Mouse (Mus musculus) small intestine, adult 2 months (tissue): ENCODE data around the gene Gm20388. TPM values are rescaled to one million over a fixed set of nuclear protein-coding genes. Genes with fewer than 3 reads are reported as not detected.

Experiments used
- H3K27ac ChIP-seq: fragments of 200-500 bp; 2 replicates; pipeline ENCODE4 v1.5.1; 2012; ENCODE audit warnings: low read depth, low read length, control low read depth, inconsistent platforms; ENCODE audit not compliant: insufficient read depth
- H3K27me3 ChIP-seq: fragments of 200-500 bp; 2 replicates; pipeline ENCODE4 v1.6.1; 2012; ENCODE audit warnings: mild to moderate bottlenecking, moderate library complexity, low read length, inconsistent platforms; ENCODE audit not compliant: control insufficient read depth, insufficient read depth
- H3K36me3 ChIP-seq: fragments of 200-500 bp; 2 replicates; pipeline ENCODE4 v1.6.1; 2012; ENCODE audit warnings: mild to moderate bottlenecking, low read length, control low read depth, inconsistent platforms; ENCODE audit not compliant: control insufficient read depth, insufficient read depth
- H3K4me1 ChIP-seq: fragments of 200-500 bp; 2 replicates; pipeline ENCODE4 v1.6.1; 2012; ENCODE audit warnings: low read length, inconsistent platforms, mixed read lengths; ENCODE audit not compliant: control insufficient read depth, insufficient read depth, insufficient read length
- H3K4me3 ChIP-seq: fragments of 200-500 bp; 2 replicates; pipeline ENCODE4 v1.5.1; 2012; ENCODE audit warnings: low read depth, mild to moderate bottlenecking, control low read depth, inconsistent platforms, low read length, moderate library complexity
- CTCF ChIP-seq: fragments of 200-500 bp; IDR thresholded peaks from 2 replicates; pipeline ENCODE4 v1.5.1; 2012; ENCODE audit warnings: low read depth, mild to moderate bottlenecking, control low read depth, inconsistent platforms, low read length, moderate library complexity, mixed read lengths; ENCODE audit not compliant: insufficient replicate concordance, insufficient read length; ENCODE audit errors: extremely low read depth
- POLR2A ChIP-seq: fragments of 200-500 bp; IDR thresholded peaks from 2 replicates; pipeline ENCODE4 v1.6.1; 2012; ENCODE audit warnings: low read depth, mild to moderate bottlenecking, control low read depth, inconsistent platforms, low read length, moderate library complexity
- WGBS: fragments of 180-500 bp; shearing (Covaris S2); methylation state at CpG from one replicate; pipeline ENCODE4 v1.1.7; 2018; 5-methylcytosine and 5-hydroxymethylcytosine counted together
- polyA plus RNA-seq: library from polyadenylated mRNA; depleted of rRNA; stranded (reverse); fragments of >200 nt; gene quantifications from 2 replicates; pipeline ENCODE4 v1.2.3, GENCODE M21; 2012

The Gm20388 gene
- polyA plus RNA-seq, 1 experiment, result 37.3 TPM

- Histone ChIP-seq H3K4me3 (no peak overlapping the region), H3K27me3 (no peaks in the 10 kb centered on the region), H3K4me1 (no peaks in the 10 kb centered on the region), H3K36me3 (no peaks in the 10 kb centered on the region), H3K27ac (no peak overlapping the region)
- WGBS, result 38% methylated on average over 7 of the region's 7 CpGs
- no peak for TF ChIP-seq CTCF
Measured at GRCm38 (mm10) chr8:121762999-121763699, 1852.5 kb downstream of the Gm20388 start.

GRCm38 (mm10) chr8:121763700-121764013 lies 1853.0 kb downstream of the Gm20388 start:
- H3K4me1 ChIP-seq, result no peaks in the 10 kb centered on the region
- whole genome bisulfite sequencing, result 72% methylated on average over 9 of the region's 9 CpGs
- H3K36me3 ChIP-seq, result no peaks in the 10 kb centered on the region
- no peak overlapping the region for H3K4me3 ChIP-seq
- TF ChIP-seq POLR2A, result no peak
- no peak for TF ChIP-seq CTCF
- H3K27ac ChIP-seq, result no peak overlapping the region
- no peaks in the 10 kb centered on the region for H3K27me3 ChIP-seq

DNA sequence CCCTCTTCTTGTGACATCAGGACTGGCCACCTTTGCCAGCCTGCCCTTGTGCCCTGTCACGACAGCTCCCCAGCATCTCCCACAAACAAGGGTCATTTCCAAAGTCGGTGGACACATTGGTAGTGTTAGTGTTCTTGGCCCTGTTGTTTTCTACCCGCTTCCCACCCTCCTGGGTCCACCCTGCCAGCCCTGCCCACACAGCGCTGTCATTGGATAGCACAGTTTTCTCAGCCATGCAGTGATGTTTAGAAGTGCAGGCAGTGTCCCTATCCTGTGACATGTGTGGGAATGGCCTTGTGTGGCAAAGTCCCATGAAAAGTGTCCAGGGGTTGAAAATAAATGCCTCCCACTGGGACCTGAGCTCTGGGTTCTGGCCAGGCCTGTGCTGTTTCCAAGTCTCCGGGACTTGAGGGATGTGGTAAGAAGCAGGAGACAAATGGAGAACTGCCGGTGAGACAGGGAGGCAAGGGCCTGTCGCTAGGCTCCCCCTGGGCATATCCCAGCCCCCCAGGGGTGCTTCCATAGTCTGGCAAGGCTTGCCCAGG lies 1855.0 kb downstream of the Gm20388 start:
- TF ChIP-seq CTCF (no peak), POLR2A (no peak)
- H3K27me3 ChIP-seq, result no peaks in the 10 kb centered on the region
- 79% methylated on average over 7 of the region's 7 CpGs for WGBS
- H3K36me3 ChIP-seq, result no peaks in the 10 kb centered on the region
- H3K4me3 ChIP-seq, result no peak overlapping the region
- H3K27ac ChIP-seq, result no peak overlapping the region
- no peaks in the 10 kb centered on the region for H3K4me1 ChIP-seq

DNA sequence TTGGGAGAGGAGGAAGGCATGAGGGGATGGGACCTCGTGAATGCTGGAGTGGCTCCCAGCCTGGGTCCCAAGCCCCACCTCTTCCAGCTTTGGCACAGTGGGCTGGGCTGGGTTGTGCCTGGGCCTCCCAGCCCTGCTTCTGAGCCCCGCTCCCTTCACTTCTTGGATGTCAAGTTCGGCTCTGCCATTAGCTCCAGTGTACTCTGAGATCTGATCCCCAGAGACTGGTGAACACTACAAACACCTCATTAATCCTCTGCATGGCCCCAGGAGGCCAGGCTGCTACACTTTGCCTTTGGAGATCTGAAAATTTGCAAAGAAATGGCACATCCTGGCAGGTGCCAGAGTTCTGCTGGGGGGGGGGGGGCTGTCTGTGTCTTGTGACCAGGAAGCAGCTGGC lies 1858.5 kb downstream of the Gm20388 start:
- TF ChIP-seq POLR2A (no peak), CTCF (no peak)
- 45% methylated on average over 3 of the region's 3 CpGs for WGBS

DNA sequence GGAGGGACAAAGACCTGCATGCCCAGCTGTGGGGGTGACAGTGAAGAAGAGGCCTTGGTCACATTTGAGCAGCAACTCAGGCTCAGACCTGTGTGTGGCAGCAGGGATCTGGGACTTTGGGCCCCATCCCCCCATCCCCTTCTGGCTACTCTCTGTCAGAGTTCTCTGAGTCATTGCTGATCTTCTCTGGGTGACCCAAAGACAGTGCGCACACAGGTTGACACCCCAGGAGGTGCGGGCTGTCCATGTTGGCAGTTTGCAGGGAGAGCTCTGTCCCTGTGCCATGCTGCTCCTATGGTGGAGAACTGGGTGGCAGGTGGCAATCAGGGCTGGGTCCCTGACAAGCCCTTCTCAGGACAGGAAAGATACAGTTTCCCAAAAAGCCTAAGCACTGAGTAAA lies 1859.0 kb downstream of the Gm20388 start:
- H3K27ac ChIP-seq, result no peak overlapping the region
- H3K4me3 ChIP-seq, result no peak overlapping the region
- no peaks in the 10 kb centered on the region for H3K4me1 ChIP-seq
- no peaks in the 10 kb centered on the region for H3K27me3 ChIP-seq
- WGBS, result 89% methylated on average over 2 of the region's 2 CpGs
- H3K36me3 ChIP-seq, result no peaks in the 10 kb centered on the region
- TF ChIP-seq POLR2A (no peak), CTCF (no peak)

More for the DNA sequence above, 1858.5 kb downstream of the Gm20388 start:
- H3K27ac ChIP-seq, result no peak overlapping the region
- no peaks in the 10 kb centered on the region for H3K27me3 ChIP-seq
- H3K4me3 ChIP-seq, result no peak overlapping the region
- H3K36me3 ChIP-seq, result no peaks in the 10 kb centered on the region
- H3K4me1 ChIP-seq, result no peaks in the 10 kb centered on the region

DNA sequence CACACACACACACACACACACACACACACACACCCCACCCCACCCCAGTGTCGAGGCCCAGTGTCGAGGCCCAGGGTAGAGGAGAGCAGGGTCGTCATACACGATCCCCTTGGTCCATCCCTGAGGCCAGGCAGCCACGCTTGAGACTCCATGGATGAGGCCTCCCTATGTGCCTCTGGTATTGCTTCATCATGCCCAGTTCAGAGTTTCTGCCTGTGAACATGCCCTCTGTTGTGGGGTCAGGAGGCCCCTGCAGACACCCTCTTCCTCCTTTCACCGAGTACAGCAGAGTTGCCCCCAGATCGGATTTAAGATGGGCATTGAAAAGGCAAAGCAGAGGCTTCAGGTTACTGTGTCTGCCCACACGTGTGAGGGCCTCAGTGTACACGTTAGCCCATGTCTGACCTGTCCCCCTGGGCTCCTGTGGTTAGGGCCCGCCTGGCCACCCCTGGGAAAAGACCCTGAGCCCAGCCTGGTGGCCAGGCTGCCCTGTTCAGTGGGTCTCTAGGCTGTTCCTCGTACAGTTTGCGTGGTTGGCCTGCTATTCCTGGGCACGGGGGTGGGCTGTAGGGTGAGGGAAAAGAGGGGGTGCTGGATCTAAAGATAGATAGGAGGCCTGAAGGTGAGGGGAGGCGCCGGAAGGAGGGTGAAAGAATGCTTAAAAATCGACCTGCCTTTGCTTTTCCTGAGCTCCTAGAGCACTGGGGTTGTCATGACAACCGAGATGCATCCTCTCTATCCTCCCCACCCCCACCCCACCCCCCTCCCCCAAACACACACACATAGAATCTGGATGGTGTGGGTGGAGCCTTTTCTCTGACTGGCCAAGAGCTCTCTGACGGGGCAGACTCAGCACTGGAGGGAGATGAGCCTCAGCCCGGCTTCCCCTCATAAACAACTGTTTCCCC lies 1860.5 kb downstream of the Gm20388 start:
- H3K4me1 ChIP-seq, result no peaks in the 10 kb centered on the region
- WGBS, result 28% methylated on average over 19 of the region's 19 CpGs
- no peak overlapping the region for H3K4me3 ChIP-seq
- H3K27ac ChIP-seq, result no peak overlapping the region
- H3K27me3 ChIP-seq, result no peaks in the 10 kb centered on the region
- TF ChIP-seq CTCF, result no peak
- TF ChIP-seq POLR2A, result no peak
- H3K36me3 ChIP-seq, result no peaks in the 10 kb centered on the region

DNA sequence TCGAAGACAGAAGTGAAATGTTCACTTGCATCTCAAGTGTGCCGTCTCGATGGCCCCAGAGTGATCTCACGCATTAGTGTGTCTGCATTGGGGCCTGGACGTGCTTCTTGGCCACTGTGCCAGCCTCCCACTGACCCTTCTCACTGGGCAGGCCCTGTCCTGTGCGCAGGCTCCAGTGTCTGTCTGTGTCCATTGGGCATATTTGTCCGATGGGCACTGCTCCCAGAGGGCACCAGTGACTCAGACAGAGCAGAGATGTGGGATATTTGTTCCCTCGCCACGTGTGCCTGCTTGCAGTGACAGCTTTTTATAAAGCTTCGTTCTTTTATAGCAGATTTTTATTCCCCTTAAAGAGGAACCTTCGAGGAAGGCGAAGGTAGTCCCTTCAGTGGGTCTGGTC lies 1863.2 kb downstream of the Gm20388 start:
- 81% methylated on average over 12 of the region's 12 CpGs for WGBS
- no peak overlapping the region for H3K4me3 ChIP-seq
- H3K36me3 ChIP-seq, result no peaks in the 10 kb centered on the region
- H3K27me3 ChIP-seq, result no peaks in the 10 kb centered on the region
- H3K27ac ChIP-seq, result no peak overlapping the region
- TF ChIP-seq CTCF, result no peak
- TF ChIP-seq POLR2A, result no peak
- no peaks in the 10 kb centered on the region for H3K4me1 ChIP-seq
